Mouse (Mus musculus): Measurements from ENCODE around the gene Pip5kl1.

GRCm38 (mm10) chr2:32534061-32534732 is 40.4 kb upstream of the Pip5kl1 start:
- TF ChIP-seq CTCF (IDR thresholded peaks at IDR 0.05; ENCODE audit: low read depth, low read length) (no peak), TAL1 (conservative IDR thresholded peaks at IDR 0.05; ENCODE audit: low read depth, low read length) (no peak), GATA1 (IDR thresholded peaks at IDR 0.05; ENCODE audit: borderline replicate concordance, low read length) (no peak)
